Mouse (Mus musculus) E14TG2a.4 (cell line): ENCODE measurements around the gene Chrnb2.

Experiments used
- CTCF ChIP-seq: conservative IDR thresholded peaks from 2 replicates; pipeline ENCODE4 v1.5.1; 2014; ENCODE audit warnings: low read length
- NANOG ChIP-seq: IDR thresholded peaks from 2 replicates; pipeline ENCODE4 v1.6.1; 2014; ENCODE audit warnings: borderline replicate concordance, low read length, mixed read lengths

DNA sequence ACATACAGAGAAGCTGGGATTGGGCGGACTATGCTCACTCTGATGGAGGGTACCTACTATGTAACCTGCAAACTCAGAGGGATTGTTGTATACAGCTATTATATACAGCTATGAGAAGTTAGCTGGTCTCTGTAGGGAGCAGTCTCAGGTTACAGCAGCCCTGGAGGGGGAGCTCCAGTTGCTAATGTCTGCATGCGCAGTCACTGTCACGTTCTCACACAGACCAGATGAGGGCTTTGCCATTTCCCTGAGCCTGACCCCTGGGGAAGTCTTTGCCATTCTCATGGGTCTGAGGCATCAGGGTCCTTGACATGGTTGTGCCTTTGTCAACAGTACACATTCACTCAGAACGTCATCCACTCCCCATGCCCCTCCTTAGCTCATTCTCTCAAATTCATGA, 40.7 kb upstream of the Chrnb2 start:
- TF ChIP-seq NANOG (no peak), CTCF (no peak)
